In the genomic region with DNA sequence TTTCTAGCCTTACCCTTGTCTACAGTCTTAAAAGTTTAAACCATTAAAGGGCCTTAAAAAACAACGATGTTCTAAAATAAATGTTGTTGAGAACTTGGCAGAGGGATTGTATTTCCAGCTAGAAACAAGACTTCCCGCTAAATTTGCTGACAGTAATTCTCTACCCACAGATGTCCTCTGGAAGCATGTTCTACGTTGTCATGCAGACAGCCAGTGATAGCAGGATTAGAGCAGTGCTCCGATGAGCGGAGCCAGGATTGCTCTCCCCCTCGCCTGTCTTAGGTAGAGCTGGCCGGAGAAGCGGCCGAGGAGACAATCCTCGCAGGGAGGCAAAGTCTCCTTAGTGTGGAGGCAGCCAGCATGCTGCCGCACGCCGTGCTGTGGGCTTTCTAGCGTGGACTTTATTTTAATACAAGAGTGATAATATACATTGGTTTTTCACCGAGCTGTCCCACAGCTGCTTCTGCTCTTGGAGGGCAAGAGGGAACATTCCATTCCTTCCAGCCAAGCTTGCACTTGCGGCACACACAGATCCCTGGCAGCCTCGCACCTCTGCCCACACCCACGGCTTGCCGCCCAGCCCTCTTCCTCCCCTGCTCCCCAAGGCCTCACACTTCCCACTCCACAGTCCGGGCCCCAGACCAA, we compare ENCODE assay signal across 8 mouse cellular contexts.
DNase-seq lines count a peak whose midpoint lies in the region.

No protein-coding gene starts in this region.

- 89% methylated on average over 20 of the region's 20 CpGs for WGBS in limb, embryonic 10.5 days

- peaks cover 44% of the 10 kb centered on the region for H3K4me1 ChIP-seq in limb, embryonic 10.5 days

- no peak overlapping the region for H3K4me3 ChIP-seq in limb, embryonic 10.5 days

- H3K27ac ChIP-seq in limb, embryonic 10.5 days: peak overlapping the region; percentile 90

- no peaks in the 10 kb centered on the region for H3K9me3 ChIP-seq in limb, embryonic 10.5 days (replicated peaks)

- no peaks in the 10 kb centered on the region for H3K27me3 ChIP-seq in limb, embryonic 10.5 days (ENCODE audit: low read depth, poor library complexity, severe bottlenecking)

- H3K36me3 ChIP-seq in limb, embryonic 10.5 days: peaks cover 7% of the 10 kb centered on the region

- intact Hi-C loops in gastrocnemius, postnatal 36 days (cut with DNase I): no loop called here

- DNase-seq in urinary bladder, postnatal 14 days (ENCODE audit: low spot score): peak; percentile 58
- no peak for DNase-seq in urinary bladder, postnatal 10 days (ENCODE audit: low spot score)
- DNase-seq in gastrocnemius, postnatal 36 days: peak; percentile 35 to 79
- DNase-seq in limb, embryonic 10.5 days (ENCODE audit: low spot score): no peak
- DNase-seq in testis, postnatal 10 days (ENCODE audit: low spot score): peak; percentile 71
- DNase-seq in T-cell, adult 2 months (ENCODE audit: low spot score): no peak
- DNase-seq in right cerebral cortex, postnatal 36 days (ENCODE audit: low spot score in 2 of 2): no peak
- DNase-seq in thymus, postnatal 0 days (ENCODE audit: low spot score): no peak

Comparison
In these comparisons a context has a peak if more than half of its experiments do, and no peak if none do; other contexts are left out.
1. DNase-seq: peak in urinary bladder, postnatal 14 days (single experiment), gastrocnemius, postnatal 36 days (2 of 2) and testis, postnatal 10 days (single experiment); none in urinary bladder, postnatal 10 days (single experiment), limb, embryonic 10.5 days (single experiment), T-cell, adult 2 months (single experiment), right cerebral cortex, postnatal 36 days (0 of 2) and thymus, postnatal 0 days (single experiment).